Mouse (Mus musculus) liver, postnatal 0 days (tissue): ENCODE data around the gene 1700025G04Rik.

Experiments used
- CTCF ChIP-seq: sonication (generic); IDR thresholded peaks from 2 replicates; pipeline ENCODE4 v1.5.1; 2016; ENCODE audit warnings: antibody characterized with exemption, low read depth
- EP300 ChIP-seq: IDR thresholded peaks from 2 replicates; pipeline ENCODE4 v1.6.1; 2016; ENCODE audit warnings: antibody characterized with exemption, low read depth, mild to moderate bottlenecking

GRCm38 (mm10) chr1:151977596-151977995 lies 112.3 kb downstream of the 1700025G04Rik start:
- TF ChIP-seq CTCF (no peak), EP300 (no peak)
